Mouse (Mus musculus): ENCODE data around the gene Btbd3. TPM values are rescaled to one million over a fixed set of nuclear protein-coding genes. Genes with fewer than 3 reads are reported as not detected.

The Btbd3 gene
- polyA plus RNA-seq, 2 experiments: 1.8 to 2.0 TPM

DNA sequence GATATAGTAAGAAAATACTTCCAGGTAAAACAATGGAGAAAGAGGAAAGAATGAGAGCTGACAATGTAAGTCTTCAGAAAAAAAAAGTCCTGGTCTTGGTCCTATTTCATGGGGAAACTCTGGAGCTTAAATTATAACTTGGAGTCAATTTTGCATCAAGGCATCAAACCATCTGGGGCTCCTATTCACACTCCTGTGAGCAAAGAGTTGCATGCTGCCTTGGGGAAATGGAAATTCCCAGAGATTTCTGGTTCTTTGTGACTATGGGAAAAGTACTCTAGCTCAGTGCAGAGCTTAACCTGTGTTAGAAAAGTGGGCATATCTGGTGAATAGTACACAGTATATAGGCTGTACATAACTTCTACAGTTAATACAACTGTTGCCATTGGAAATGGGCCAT lies 356.0 kb downstream of the Btbd3 start:
- Histone ChIP-seq H3K27ac (no peak overlapping the region), H3K4me3 (ENCODE audit: insufficient read depth in 1 of 2, low read depth in 2 of 2, low read length in 2 of 2) (no peak overlapping the region), H3K4me2 (ENCODE audit: low read depth) (no peak overlapping the region), H3K9me3 (ENCODE audit: control insufficient read depth, low read length) (no peaks in the 10 kb centered on the region), H3K27me3 (ENCODE audit: control insufficient read depth, insufficient read depth, low read length) (no peaks in the 10 kb centered on the region), H3K4me1 (replicated peaks; ENCODE audit: control insufficient read depth in 2 of 2, insufficient read depth in 2 of 2, low read length in 1 of 2) (no peaks in the 10 kb centered on the region), H3K36me3 (replicated peaks; ENCODE audit: control insufficient read depth, insufficient read depth, low read depth) (no peaks in the 10 kb centered on the region), H3K9ac (replicated peaks) (no peak overlapping the region)
- DNase-seq (ENCODE audit: low read depth in 3 of 3, low spot score in 3 of 3): no peak
- TF ChIP-seq EP300 (IDR thresholded peaks at IDR 0.05; ENCODE audit: low read depth) (no peak), CTCF (IDR thresholded peaks at IDR 0.05; ENCODE audit: low read depth) (no peak)
- no peak for ATAC-seq (ENCODE audit: insufficient read depth)

- no peaks in the 10 kb centered on the region for H3K36me3 ChIP-seq (replicated peaks; ENCODE audit: control insufficient read depth, insufficient read depth, low read depth)
- ATAC-seq (ENCODE audit: insufficient read depth) (no peak), DNase-seq (ENCODE audit: low read depth in 3 of 3, low spot score in 3 of 3) (no peak)
Observed at GRCm38 (mm10) chr2:138617501-138617900, 361.1 kb downstream of the Btbd3 start.

More at GRCm38 (mm10) chr2:138617501-138617900, 361.1 kb downstream of the Btbd3 start:
- TF ChIP-seq EP300 (IDR thresholded peaks at IDR 0.05; ENCODE audit: low read depth): no peak
- H3K27me3 ChIP-seq (ENCODE audit: control insufficient read depth, insufficient read depth, low read length): no peaks in the 10 kb centered on the region
- 69% methylated on average over 5 of the region's 5 CpGs for WGBS (ENCODE audit: insufficient replicate concordance)
- no peak overlapping the region for H3K9ac ChIP-seq (replicated peaks)
- no peak overlapping the region for H3K4me3 ChIP-seq (ENCODE audit: insufficient read depth in 1 of 2, low read depth in 2 of 2, low read length in 2 of 2)
- H3K27ac ChIP-seq: no peak overlapping the region
- no peak overlapping the region for H3K4me2 ChIP-seq (ENCODE audit: low read depth)
- no peaks in the 10 kb centered on the region for H3K9me3 ChIP-seq (ENCODE audit: control insufficient read depth, low read length)
- no peaks in the 10 kb centered on the region for H3K4me1 ChIP-seq (replicated peaks; ENCODE audit: control insufficient read depth in 2 of 2, insufficient read depth in 2 of 2, low read length in 1 of 2)
